Mouse (Mus musculus) T-helper 2 cell (primary cell): Measurements from ENCODE around the gene Cx3cr1.

Source experiments
- in situ Hi-C: fragments of 300-600 bp; cut with MboI, MseI; formaldehyde crosslinking; loops from one replicate; pipeline ENCODE4 v1.15.1; 2025; ENCODE audit warnings: high pct_unique_total_duplicates

The Cx3cr1 gene

GRCm38 (mm10) chr9:119976704-119977556 lies 92.7 kb downstream of the Cx3cr1 start:
- in situ Hi-C loops: no loop called here

- in situ Hi-C loops: no loop called here
Observed at GRCm38 (mm10) chr9:119975286-119975685, 94.4 kb downstream of the Cx3cr1 start.

GRCm38 (mm10) chr9:119974609-119975008 lies 95.1 kb downstream of the Cx3cr1 start:
- in situ Hi-C loops: no loop called here

GRCm38 (mm10) chr9:119973869-119974520 lies 95.7 kb downstream of the Cx3cr1 start:
- in situ Hi-C loops: no loop called here

- in situ Hi-C loops: no loop called here
Observed at GRCm38 (mm10) chr9:119973281-119973680, 96.4 kb downstream of the Cx3cr1 start.

- in situ Hi-C loops: no loop called here
Observed at GRCm38 (mm10) chr9:119972582-119972981, 97.1 kb downstream of the Cx3cr1 start.

- in situ Hi-C loops: no loop called here
Observed at GRCm38 (mm10) chr9:119972166-119972565, 97.5 kb downstream of the Cx3cr1 start.

- in situ Hi-C loops: no loop called here
Observed at GRCm38 (mm10) chr9:119970763-119971656, 98.7 kb downstream of the Cx3cr1 start.

- in situ Hi-C loops: no loop called here
Observed at GRCm38 (mm10) chr9:119970221-119970620, 99.5 kb downstream of the Cx3cr1 start.

- in situ Hi-C loops: no loop called here
Observed at GRCm38 (mm10) chr9:119969811-119970210, 99.9 kb downstream of the Cx3cr1 start.

- in situ Hi-C loops: no loop called here
Observed at GRCm38 (mm10) chr9:119966221-119966910, 103.3 kb downstream of the Cx3cr1 start.

GRCm38 (mm10) chr9:119965186-119965585 lies 104.5 kb downstream of the Cx3cr1 start:
- in situ Hi-C loops: no loop called here

GRCm38 (mm10) chr9:119964206-119964605 lies 105.5 kb downstream of the Cx3cr1 start:
- in situ Hi-C loops: no loop called here

- in situ Hi-C loops: no loop called here
Observed at GRCm38 (mm10) chr9:119962987-119963667, 106.6 kb downstream of the Cx3cr1 start.

- in situ Hi-C loops: no loop called here
Observed at GRCm38 (mm10) chr9:119962216-119962615, 107.5 kb downstream of the Cx3cr1 start.

GRCm38 (mm10) chr9:119958835-119959234 lies 110.8 kb downstream of the Cx3cr1 start:
- in situ Hi-C loops: no loop called here

- in situ Hi-C loops: no loop called here
Observed at GRCm38 (mm10) chr9:119951388-119951787, 118.3 kb downstream of the Cx3cr1 start.

- in situ Hi-C loops: no loop called here
Observed at GRCm38 (mm10) chr9:119950434-119950833, 119.2 kb downstream of the Cx3cr1 start.

GRCm38 (mm10) chr9:119948804-119949203 lies 120.9 kb downstream of the Cx3cr1 start:
- in situ Hi-C loops: no loop called here

- in situ Hi-C loops: no loop called here
Observed at GRCm38 (mm10) chr9:119945173-119945900, 124.3 kb downstream of the Cx3cr1 start.
